Mouse (Mus musculus) lung, postnatal 14 days (tissue): Measurements from ENCODE around the gene Ptgis.

ENCODE experiments used
- DNase-seq: peaks from one replicate; pipeline ENCODE4 v3.0.0; 2021

Ptgis gene

GRCm38 (mm10) chr2:167263040-167263810, 22.8 kb upstream of the Ptgis start:
- peak; percentile 40 for DNase-seq

- no peak for DNase-seq
Observed at GRCm38 (mm10) chr2:167262433-167262832, 22.0 kb upstream of the Ptgis start.

GRCm38 (mm10) chr2:167261106-167261505, 20.7 kb upstream of the Ptgis start:
- peak; percentile 53 for DNase-seq

- no peak for DNase-seq
Observed at GRCm38 (mm10) chr2:167257790-167258189, 17.4 kb upstream of the Ptgis start.

GRCm38 (mm10) chr2:167254808-167255207, 14.4 kb upstream of the Ptgis start:
- DNase-seq, result no peak

GRCm38 (mm10) chr2:167254185-167254584, 13.8 kb upstream of the Ptgis start:
- peak; percentile 68 for DNase-seq

- DNase-seq, result no peak
Observed at GRCm38 (mm10) chr2:167253476-167253875, 13.1 kb upstream of the Ptgis start.

GRCm38 (mm10) chr2:167252057-167252687, 11.8 kb upstream of the Ptgis start:
- peak; percentile 28 for DNase-seq

GRCm38 (mm10) chr2:167250736-167251337, 10.4 kb upstream of the Ptgis start:
- peak; percentile 68 for DNase-seq

GRCm38 (mm10) chr2:167250003-167250735, 9.8 kb upstream of the Ptgis start:
- DNase-seq, result no peak

- peak; percentile 64 for DNase-seq
Observed at GRCm38 (mm10) chr2:167249591-167249990, 9.2 kb upstream of the Ptgis start.

GRCm38 (mm10) chr2:167247823-167248222, 7.4 kb upstream of the Ptgis start:
- no peak for DNase-seq

- DNase-seq, result peak; percentile 32
Observed at GRCm38 (mm10) chr2:167246704-167247103, 6.3 kb upstream of the Ptgis start.

GRCm38 (mm10) chr2:167244892-167245291, 4.5 kb upstream of the Ptgis start:
- DNase-seq, result no peak

GRCm38 (mm10) chr2:167243831-167244563, 3.6 kb upstream of the Ptgis start:
- DNase-seq, result peak; percentile 29

- DNase-seq, result no peak
Observed at GRCm38 (mm10) chr2:167239262-167239661, 1.1 kb downstream of the Ptgis start.

- no peak for DNase-seq
Observed at GRCm38 (mm10) chr2:167237224-167237623, 3.2 kb downstream of the Ptgis start.

GRCm38 (mm10) chr2:167236174-167236573, 4.2 kb downstream of the Ptgis start:
- DNase-seq, result no peak

GRCm38 (mm10) chr2:167235338-167236018, 4.9 kb downstream of the Ptgis start:
- no peak for DNase-seq

- no peak for DNase-seq
Observed at GRCm38 (mm10) chr2:167233771-167234170, 6.6 kb downstream of the Ptgis start.

- no peak for DNase-seq
Observed at GRCm38 (mm10) chr2:167233009-167233335, 7.4 kb downstream of the Ptgis start.
